Mouse (Mus musculus): Measurements from ENCODE around the gene Hjurp. TPM values are rescaled to one million over a fixed set of nuclear protein-coding genes. Genes with fewer than 3 reads are reported as not detected.

Gene Hjurp
- 189 and 190 TPM in 2 replicates for polyA plus RNA-seq (2016; fragmentation: Nextera tagmentation; extraction: Ambion mirVana)

DNA sequence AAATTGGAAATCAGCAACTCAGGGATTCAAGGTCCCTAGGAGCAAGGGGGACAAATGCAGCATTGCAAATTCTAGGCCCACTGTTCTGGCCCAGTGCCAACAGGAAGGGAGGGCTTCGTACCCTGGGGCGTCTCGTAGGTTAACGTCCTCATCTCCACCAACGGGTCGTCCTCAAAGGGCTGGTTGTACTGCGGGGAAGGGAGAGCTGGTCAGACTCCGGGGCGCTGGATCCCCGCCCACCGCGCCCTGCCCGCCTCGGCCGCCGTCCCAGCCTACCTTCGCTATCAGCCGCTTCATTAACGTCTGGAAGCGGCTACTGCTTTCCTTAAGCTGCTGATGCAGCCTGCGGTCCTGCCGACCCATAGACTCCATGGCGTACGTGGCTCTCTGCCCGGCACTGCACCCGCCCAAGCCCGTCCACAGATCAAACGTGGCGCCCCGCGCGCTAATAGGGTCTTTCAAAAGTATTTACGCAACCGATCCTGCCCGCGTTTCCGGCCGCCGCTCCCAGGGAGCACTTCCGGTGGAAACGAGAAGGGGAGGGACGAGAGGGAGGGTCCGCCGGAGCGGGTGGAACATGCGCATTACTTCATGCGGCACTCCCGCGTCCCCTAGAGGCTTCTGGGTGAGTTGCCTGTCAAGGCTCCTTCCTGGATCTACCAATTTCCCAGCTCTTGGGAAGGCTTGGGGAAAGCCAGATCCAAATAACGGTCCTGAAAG, at the start of gene Hjurp, which contains the start of gene Trpm8:
Hjurp (minus strand) TSS at position 536 of the 720 bp plus-strand sequence.
Trpm8 (plus strand) TSS at position 564 of the 720 bp plus-strand sequence.
- no peaks in the 10 kb centered on the region for H3K27me3 ChIP-seq
- WGBS: 1% methylated on average over 50 of the region's 50 CpGs
- peak within 1 kb of the TSS; percentile 68 for H3K27ac ChIP-seq (replicated peaks)
- peak; percentile 96 for ATAC-seq (ENCODE audit: low FRiP score, low read depth)
- H3K9me3 ChIP-seq: peaks cover 9% of the 10 kb centered on the region
- peak within 1 kb of the TSS; percentile 49 for H3K4me3 ChIP-seq
- H3K9ac ChIP-seq (replicated peaks): peak within 1 kb of the TSS; percentile 72
- H3K4me1 ChIP-seq: peaks cover 16% of the 10 kb centered on the region
- peak within 1 kb of the TSS; percentile 53 for H3K4me2 ChIP-seq (replicated peaks)
- H3K36me3 ChIP-seq: peaks cover 27% of the 10 kb centered on the region

DNA sequence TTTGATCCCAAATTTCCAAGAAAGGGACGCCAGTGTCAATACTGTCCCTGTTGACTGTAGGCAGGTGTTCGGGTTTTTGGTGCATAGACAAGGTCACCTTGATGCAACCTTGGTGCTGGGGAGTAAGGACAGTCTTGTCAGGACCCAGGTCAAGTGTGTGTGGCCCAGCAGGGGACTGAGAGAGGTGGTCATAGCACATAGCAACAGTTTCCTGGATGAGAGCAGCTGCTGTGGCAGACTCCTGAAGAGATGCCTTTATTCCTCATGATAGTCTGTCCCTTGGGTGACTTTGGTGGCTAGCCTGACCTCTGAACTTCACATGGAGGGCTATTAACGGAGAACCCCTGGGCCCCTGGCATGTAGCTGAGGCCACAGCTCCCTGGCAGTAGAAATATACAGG, 45.7 kb upstream of the Hjurp start:
- no peaks in the 10 kb centered on the region for H3K27me3 ChIP-seq
- H3K27ac ChIP-seq (replicated peaks): no peak overlapping the region
- no peak for ATAC-seq (ENCODE audit: low FRiP score, low read depth)
- no peak overlapping the region for H3K4me3 ChIP-seq
- no peak overlapping the region for H3K9ac ChIP-seq (replicated peaks)
- no peaks in the 10 kb centered on the region for H3K36me3 ChIP-seq
- no peaks in the 10 kb centered on the region for H3K9me3 ChIP-seq
- WGBS: 78% methylated on average over 3 of the region's 3 CpGs
- no peak overlapping the region for H3K4me2 ChIP-seq (replicated peaks)
- no peaks in the 10 kb centered on the region for H3K4me1 ChIP-seq

DNA sequence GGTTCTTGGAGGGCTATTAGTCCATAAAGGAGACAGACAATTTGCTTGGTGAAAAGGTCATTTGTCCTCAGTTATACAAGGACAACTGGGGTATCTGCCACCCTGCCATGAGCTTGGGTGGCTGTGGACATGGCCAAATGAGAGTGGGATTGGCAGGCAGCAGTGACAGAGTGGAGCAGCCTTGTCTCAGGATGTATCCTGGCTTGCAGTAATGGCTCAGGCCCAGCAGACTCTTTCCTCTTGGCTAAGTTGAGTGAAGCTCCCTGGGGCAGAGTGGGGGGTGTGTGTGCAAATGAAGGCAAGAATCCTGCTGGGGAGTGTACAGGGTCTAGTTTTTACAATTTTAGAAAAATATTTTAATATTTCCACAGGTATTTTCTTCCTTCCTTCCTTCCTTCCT, 44.7 kb upstream of the Hjurp start:
- H3K4me1 ChIP-seq: no peaks in the 10 kb centered on the region

DNA sequence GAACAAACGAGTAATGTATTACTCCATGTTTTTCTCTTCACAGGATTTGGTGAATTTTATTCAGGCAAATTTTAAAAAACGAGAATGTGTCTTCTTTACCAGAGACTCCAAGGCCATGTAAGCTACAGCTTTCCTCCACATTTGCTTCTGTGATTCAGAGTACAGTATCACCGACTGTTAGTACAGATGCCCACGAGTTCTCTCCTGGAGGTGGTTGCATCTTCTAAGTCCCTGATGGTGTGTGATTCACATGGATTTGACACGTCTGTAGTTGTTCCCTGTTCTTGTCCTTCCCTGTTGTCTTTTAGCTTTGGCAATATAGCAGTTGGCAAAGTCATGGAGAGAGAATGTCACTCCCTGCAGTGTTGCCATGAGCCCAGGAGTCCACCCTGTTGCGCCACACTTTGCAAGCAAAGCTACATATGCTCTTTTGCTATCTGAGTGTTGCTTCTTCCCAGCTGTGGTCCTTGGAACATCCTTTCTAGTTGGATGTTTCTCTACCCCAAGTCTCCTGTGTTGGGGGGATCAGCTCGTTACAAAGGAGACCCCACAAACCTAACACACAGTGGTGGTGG, 43.5 kb upstream of the Hjurp start:
- WGBS: 82% methylated on average over 7 of the region's 7 CpGs

More for the DNA sequence above, 44.7 kb upstream of the Hjurp start:
- no peak for ATAC-seq (ENCODE audit: low FRiP score, low read depth)
- no peaks in the 10 kb centered on the region for H3K27me3 ChIP-seq
- H3K27ac ChIP-seq (replicated peaks): no peak overlapping the region
- H3K4me3 ChIP-seq: no peak overlapping the region
- no peaks in the 10 kb centered on the region for H3K9me3 ChIP-seq
- H3K36me3 ChIP-seq: no peaks in the 10 kb centered on the region
- H3K4me2 ChIP-seq (replicated peaks): no peak overlapping the region
- no peak overlapping the region for H3K9ac ChIP-seq (replicated peaks)

DNA sequence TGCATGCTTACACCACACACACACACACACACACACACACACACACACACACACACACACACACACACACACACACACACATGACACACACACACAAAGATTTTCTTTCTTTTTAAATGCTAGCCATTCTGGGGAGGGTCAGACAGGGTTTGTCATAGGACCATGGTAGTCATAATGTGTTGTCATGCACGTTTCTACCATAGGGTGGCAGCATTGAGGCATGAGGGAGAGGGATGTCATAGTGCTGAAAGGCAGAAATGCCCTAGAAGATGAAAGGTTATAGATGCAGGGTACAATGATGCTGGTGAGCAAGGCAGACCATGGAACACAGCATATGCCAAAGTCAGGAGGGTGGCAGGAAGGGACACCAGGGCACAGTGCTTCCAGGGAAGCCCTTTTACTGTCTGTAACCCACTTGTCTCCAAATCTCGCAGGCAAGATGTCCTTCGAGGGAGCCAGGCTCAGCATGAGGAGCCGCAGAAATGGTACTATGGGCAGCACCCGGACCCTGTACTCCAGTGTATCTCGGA, 41.2 kb upstream of the Hjurp start:
- no peak overlapping the region for H3K4me2 ChIP-seq (replicated peaks)
- H3K36me3 ChIP-seq: no peaks in the 10 kb centered on the region
- no peak overlapping the region for H3K27ac ChIP-seq (replicated peaks)
- 78% methylated on average over 6 of the region's 6 CpGs for whole genome bisulfite sequencing
- H3K9me3 ChIP-seq: no peaks in the 10 kb centered on the region
- no peak overlapping the region for H3K4me3 ChIP-seq
- no peak for ATAC-seq (ENCODE audit: low FRiP score, low read depth)
- H3K27me3 ChIP-seq: no peaks in the 10 kb centered on the region
- H3K4me1 ChIP-seq: no peaks in the 10 kb centered on the region
- no peak overlapping the region for H3K9ac ChIP-seq (replicated peaks)

More for the DNA sequence above, 43.5 kb upstream of the Hjurp start:
- H3K9ac ChIP-seq (replicated peaks): no peak overlapping the region
- no peak overlapping the region for H3K4me3 ChIP-seq
- H3K36me3 ChIP-seq: no peaks in the 10 kb centered on the region
- ATAC-seq (ENCODE audit: low FRiP score, low read depth): no peak
- H3K4me1 ChIP-seq: no peaks in the 10 kb centered on the region
- H3K9me3 ChIP-seq: no peaks in the 10 kb centered on the region
- H3K27me3 ChIP-seq: no peaks in the 10 kb centered on the region
- no peak overlapping the region for H3K27ac ChIP-seq (replicated peaks)
- no peak overlapping the region for H3K4me2 ChIP-seq (replicated peaks)

DNA sequence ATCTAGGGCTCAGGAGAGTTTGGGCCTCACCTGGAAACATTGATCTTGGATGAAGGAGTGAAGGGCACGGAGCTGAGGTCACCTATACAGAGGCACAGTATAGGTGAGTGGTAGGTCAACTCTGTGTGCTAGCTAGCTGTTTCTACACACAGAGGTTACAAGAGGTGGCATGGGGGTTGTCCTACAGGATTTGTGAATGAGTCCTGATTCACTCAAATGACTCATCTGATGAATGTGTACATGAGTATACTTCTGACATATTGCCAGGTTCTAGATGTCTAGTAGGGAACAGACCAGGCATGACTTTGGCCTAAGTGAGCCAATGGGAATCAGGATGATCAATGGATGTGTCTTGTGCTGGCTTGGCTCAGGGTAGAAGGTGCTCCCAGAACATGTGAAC, 39.8 kb upstream of the Hjurp start:
- H3K27me3 ChIP-seq: no peaks in the 10 kb centered on the region
- no peak overlapping the region for H3K4me2 ChIP-seq (replicated peaks)
- H3K4me1 ChIP-seq: no peaks in the 10 kb centered on the region
- H3K27ac ChIP-seq (replicated peaks): no peak overlapping the region
- no peak for ATAC-seq (ENCODE audit: low FRiP score, low read depth)
- H3K9me3 ChIP-seq: no peaks in the 10 kb centered on the region
- H3K9ac ChIP-seq (replicated peaks): no peak overlapping the region
- WGBS: 93% methylated on average over 1 of the region's 1 CpGs
- no peaks in the 10 kb centered on the region for H3K36me3 ChIP-seq
- no peak overlapping the region for H3K4me3 ChIP-seq

DNA sequence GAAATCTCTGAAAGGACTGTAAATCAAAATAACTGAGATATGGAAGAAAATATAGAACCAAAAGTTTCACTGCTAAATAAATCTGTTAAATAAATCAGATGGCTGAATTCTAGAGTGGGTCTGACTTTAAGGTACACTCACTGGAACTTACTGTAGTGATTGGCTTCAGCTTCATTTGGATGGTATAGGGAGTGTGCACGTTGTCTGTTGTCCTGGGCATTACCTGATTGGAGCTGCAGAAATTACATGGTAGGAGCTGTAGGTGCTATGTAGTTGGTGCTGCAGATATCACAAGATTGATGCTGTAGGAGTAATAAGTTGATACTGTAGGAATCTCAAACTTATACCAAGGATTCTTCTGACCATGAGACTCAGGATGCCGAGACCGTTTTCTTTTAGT, 32.9 kb upstream of the Hjurp start:
- no peak overlapping the region for H3K9ac ChIP-seq (replicated peaks)
- no peak overlapping the region for H3K4me3 ChIP-seq
- WGBS: 63% methylated on average over 3 of the region's 3 CpGs
- H3K9me3 ChIP-seq: peaks cover 51% of the 10 kb centered on the region
- no peaks in the 10 kb centered on the region for H3K27me3 ChIP-seq
- no peaks in the 10 kb centered on the region for H3K4me1 ChIP-seq
- H3K27ac ChIP-seq (replicated peaks): no peak overlapping the region
- no peak for ATAC-seq (ENCODE audit: low FRiP score, low read depth)
- no peaks in the 10 kb centered on the region for H3K36me3 ChIP-seq
- no peak overlapping the region for H3K4me2 ChIP-seq (replicated peaks)

DNA sequence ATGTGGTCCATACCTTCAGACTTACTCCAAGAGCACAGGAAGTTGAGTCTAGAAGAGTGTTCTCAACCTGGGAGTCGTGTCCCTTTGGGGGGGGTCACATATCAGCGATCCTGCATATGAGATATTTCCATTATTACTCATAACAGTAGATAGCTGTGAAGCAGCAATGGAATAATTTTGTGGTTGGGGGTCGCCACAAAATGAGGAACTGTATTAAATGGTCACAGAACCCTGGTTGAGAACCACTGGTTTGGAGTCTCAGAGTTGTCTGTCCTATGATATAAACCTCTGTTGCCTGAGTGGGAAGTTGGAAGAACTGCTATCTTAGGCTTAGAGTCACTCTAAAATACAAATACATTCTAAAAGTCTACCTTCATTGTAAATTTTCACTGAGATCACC, 32.5 kb upstream of the Hjurp start:
- H3K4me3 ChIP-seq: no peak overlapping the region
- ATAC-seq (ENCODE audit: low FRiP score, low read depth): no peak
- H3K4me2 ChIP-seq (replicated peaks): no peak overlapping the region
- no peak overlapping the region for H3K9ac ChIP-seq (replicated peaks)
- no peaks in the 10 kb centered on the region for H3K4me1 ChIP-seq
- no peaks in the 10 kb centered on the region for H3K27me3 ChIP-seq
- H3K36me3 ChIP-seq: no peaks in the 10 kb centered on the region
- 49% methylated on average over 3 of the region's 3 CpGs for WGBS
- peaks cover 55% of the 10 kb centered on the region for H3K9me3 ChIP-seq
- H3K27ac ChIP-seq (replicated peaks): no peak overlapping the region

DNA sequence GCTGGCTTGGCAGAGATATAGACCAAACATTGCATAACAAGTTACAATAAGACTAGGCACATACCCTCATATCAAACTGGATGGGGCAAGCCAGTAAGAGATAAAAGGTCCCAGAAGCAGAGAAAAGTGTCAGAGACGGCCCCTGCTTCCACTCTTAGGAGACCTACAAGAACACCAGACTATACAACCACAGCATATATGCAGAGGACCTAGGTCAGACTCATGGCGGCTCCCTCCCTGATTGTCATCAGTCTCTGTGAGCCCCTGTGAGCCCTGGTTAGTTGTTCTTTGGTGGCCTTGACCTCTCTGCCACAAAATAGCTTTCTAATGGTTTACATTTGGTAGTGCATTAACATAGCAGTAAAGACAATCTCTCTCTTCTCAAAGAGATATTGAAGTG, 31.6 kb upstream of the Hjurp start:
- WGBS: 50% methylated on average over 2 of the region's 2 CpGs
- H3K27ac ChIP-seq (replicated peaks): no peak overlapping the region
- no peak overlapping the region for H3K9ac ChIP-seq (replicated peaks)
- H3K27me3 ChIP-seq: no peaks in the 10 kb centered on the region
- no peaks in the 10 kb centered on the region for H3K4me1 ChIP-seq
- no peak for ATAC-seq (ENCODE audit: low FRiP score, low read depth)
- H3K4me3 ChIP-seq: no peak overlapping the region
- H3K4me2 ChIP-seq (replicated peaks): no peak overlapping the region
- H3K36me3 ChIP-seq: no peaks in the 10 kb centered on the region
- H3K9me3 ChIP-seq: peaks cover 63% of the 10 kb centered on the region

DNA sequence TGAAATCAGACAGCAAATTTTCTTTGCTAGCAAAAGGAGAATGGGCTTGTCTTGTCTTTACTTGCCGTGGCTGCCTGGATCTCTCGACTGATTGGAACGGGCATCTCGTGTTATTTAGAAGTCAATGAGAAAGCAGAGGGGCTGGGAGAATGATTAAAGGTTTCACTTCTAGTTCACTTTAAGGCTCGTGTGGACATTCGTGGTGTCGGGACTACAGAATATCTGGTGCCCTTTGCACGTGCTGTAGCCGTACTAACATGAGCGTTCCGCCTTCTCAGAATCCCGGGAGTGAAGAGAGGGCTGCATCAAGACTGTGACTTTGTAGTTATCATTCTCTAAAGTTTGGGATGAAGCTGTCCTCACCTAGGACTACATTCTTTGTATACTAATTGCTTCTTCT, 29.7 kb upstream of the Hjurp start:
- Histone ChIP-seq H3K9me3 (peaks cover 78% of the 10 kb centered on the region), H3K9ac (replicated peaks) (no peak overlapping the region), H3K4me3 (no peak overlapping the region), H3K4me1 (no peaks in the 10 kb centered on the region), H3K27ac (replicated peaks) (no peak overlapping the region), H3K36me3 (no peaks in the 10 kb centered on the region), H3K27me3 (no peaks in the 10 kb centered on the region), H3K4me2 (replicated peaks) (no peak overlapping the region)
- no peak for ATAC-seq (ENCODE audit: low FRiP score, low read depth)
- 65% methylated on average over 12 of the region's 12 CpGs for WGBS

DNA sequence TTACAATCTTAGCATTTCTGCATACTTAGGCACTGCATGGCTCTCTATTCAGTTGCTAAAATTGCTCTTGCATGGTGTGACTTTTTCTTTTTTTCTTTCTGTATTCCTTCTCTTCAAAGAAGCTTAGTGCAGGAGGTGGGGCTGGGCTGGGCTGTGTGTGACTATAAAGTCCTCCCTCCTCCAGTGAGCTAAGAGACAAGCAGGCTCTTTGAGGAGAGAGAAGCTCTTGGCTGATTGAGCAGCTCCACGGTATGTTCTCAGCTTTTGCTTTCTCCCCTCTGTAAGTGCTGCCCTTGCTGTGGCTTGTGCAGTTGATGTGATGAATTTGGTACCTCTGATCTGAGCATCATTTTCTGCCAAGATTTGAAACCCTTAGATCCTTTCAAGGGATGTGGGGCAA, 29.1 kb upstream of the Hjurp start:
- Histone ChIP-seq H3K4me1 (no peaks in the 10 kb centered on the region), H3K4me3 (no peak overlapping the region), H3K9me3 (peaks cover 84% of the 10 kb centered on the region), H3K9ac (replicated peaks) (no peak overlapping the region), H3K27me3 (no peaks in the 10 kb centered on the region), H3K27ac (replicated peaks) (no peak overlapping the region), H3K36me3 (no peaks in the 10 kb centered on the region), H3K4me2 (replicated peaks) (no peak overlapping the region)
- ATAC-seq (ENCODE audit: low FRiP score, low read depth): no peak
- WGBS: 58% methylated on average over 1 of the region's 1 CpGs

DNA sequence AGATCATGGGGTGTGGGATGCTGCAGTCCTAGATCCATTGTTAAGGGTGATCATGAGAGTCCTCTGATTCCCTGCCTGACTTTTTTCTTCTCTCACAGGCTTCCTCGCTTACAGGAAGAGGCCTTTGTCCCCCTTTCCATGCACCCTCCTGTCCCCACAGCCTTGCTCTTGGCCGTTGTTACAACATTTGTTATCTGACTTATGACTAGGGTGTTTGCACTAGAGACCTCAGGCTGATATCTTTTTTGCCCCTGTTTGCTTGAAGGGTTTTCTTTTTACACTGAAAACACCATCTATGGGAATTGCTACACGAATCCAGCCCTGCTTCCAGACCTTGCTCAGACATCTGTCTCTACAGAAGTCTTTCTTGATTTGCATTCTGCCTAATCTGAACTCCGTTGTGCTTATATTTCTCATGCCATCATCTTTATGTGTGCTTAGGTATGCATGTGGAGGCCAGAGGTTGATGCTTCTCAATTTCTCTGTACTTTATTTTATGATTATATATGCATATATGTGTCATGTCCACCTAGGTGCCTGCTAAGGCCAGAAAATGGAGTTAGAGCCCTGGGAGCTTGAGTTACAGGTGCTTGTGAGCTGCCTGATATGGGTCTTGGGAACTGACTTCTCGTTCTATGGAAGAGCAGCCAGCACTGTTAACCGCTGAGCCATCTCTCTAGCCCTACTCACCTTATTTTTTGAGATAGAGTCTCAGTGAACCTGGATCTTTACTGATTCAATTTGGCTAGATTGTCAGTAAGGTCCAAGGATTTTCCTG, 27.8 kb upstream of the Hjurp start:
- 50% methylated on average over 6 of the region's 6 CpGs for WGBS

More for the DNA sequence above, 27.8 kb upstream of the Hjurp start:
- H3K4me1 ChIP-seq: no peaks in the 10 kb centered on the region
- no peak overlapping the region for H3K9ac ChIP-seq (replicated peaks)
- no peak overlapping the region for H3K4me3 ChIP-seq
- no peak overlapping the region for H3K4me2 ChIP-seq (replicated peaks)
- H3K36me3 ChIP-seq: no peaks in the 10 kb centered on the region
- no peak overlapping the region for H3K27ac ChIP-seq (replicated peaks)
- no peaks in the 10 kb centered on the region for H3K27me3 ChIP-seq
- H3K9me3 ChIP-seq: peaks cover 94% of the 10 kb centered on the region
- no peak for ATAC-seq (ENCODE audit: low FRiP score, low read depth)

Data from midbrain, embryonic 12.5 days (tissue).